Mouse (Mus musculus): ENCODE data around the gene Tmem92.

The Tmem92 gene

GRCm38 (mm10) chr11:94728545-94728944 is 54.0 kb downstream of the Tmem92 start:
- in situ Hi-C loops (cut with MboI): no loop called here

- in situ Hi-C loops (cut with MboI): no loop called here
Measured at GRCm38 (mm10) chr11:94727306-94727705, 55.2 kb downstream of the Tmem92 start.
